Mouse (Mus musculus) heart, embryonic 11.5 days (tissue): ENCODE data around the gene Osgin1. TPM values are rescaled to one million over a fixed set of nuclear protein-coding genes. Genes with fewer than 3 reads are reported as not detected.

Experiments
- ATAC-seq: fragments of 200-750 bp; cut with Nextera tagmentation; replicated peaks from 2 replicates; pipeline ENCODE4 v1.8.0; 2017; ENCODE audit warnings: moderate library complexity; ENCODE audit not compliant: insufficient number of reproducible peaks, low FRiP score, low TSS enrichment
- H3K27ac ChIP-seq: fragments of 300-500 bp; sonication (generic); 2 replicates; pipeline ENCODE4 v1.5.1; 2014; ENCODE audit warnings: mild to moderate bottlenecking, low read depth, low read length
- H3K27me3 ChIP-seq: fragments of 300-500 bp; sonication (generic); 2 replicates; pipeline ENCODE4 v1.6.1; 2014; ENCODE audit warnings: mild to moderate bottlenecking, low read length, mixed read lengths; ENCODE audit not compliant: control insufficient read depth, insufficient read depth
- H3K36me3 ChIP-seq: fragments of 300-500 bp; sonication (generic); 2 replicates; pipeline ENCODE4 v1.6.1; 2014; ENCODE audit warnings: mild to moderate bottlenecking, low read length, moderate library complexity, mixed read lengths; ENCODE audit not compliant: control insufficient read depth, insufficient read depth
- H3K4me1 ChIP-seq: fragments of 300-500 bp; sonication (generic); 2 replicates; pipeline ENCODE4 v1.6.1; 2014; ENCODE audit warnings: low read length; ENCODE audit not compliant: control insufficient read depth, insufficient read depth
- H3K4me2 ChIP-seq: fragments of 300-500 bp; sonication (generic); 2 replicates; pipeline ENCODE4 v1.6.1; 2014; ENCODE audit warnings: mild to moderate bottlenecking, moderate library complexity
- H3K4me3 ChIP-seq: fragments of 300-500 bp; sonication (generic); 2 replicates; pipeline ENCODE4 v1.5.1; 2014; ENCODE audit warnings: low read depth, low read length
- H3K9ac ChIP-seq: fragments of 300-500 bp; sonication (generic); 2 replicates; pipeline ENCODE4 v1.6.1; 2014; ENCODE audit warnings: mild to moderate bottlenecking, low read depth, low read length, moderate library complexity
- H3K9me3 ChIP-seq: fragments of 300-500 bp; sonication (generic); replicated peaks from 2 replicates; pipeline ENCODE4 v1.6.1; 2016; ENCODE audit warnings: low read length; ENCODE audit not compliant: control insufficient read depth
- WGBS: fragments of 180-500 bp; shearing (Covaris S2); extraction: QIAGEN DNeasy Blood & Tissue Kit; methylation state at CpG from one replicate; pipeline ENCODE4 v1.1.7; 2014; ENCODE audit not compliant: insufficient replicate concordance; 5-methylcytosine and 5-hydroxymethylcytosine counted together
- polyA plus RNA-seq: library from polyadenylated mRNA; unstranded; fragments of >200 nt; fragmentation: Nextera tagmentation; extraction: Ambion mirVana; gene quantifications from 2 replicates; pipeline ENCODE4 v1.2.1, GENCODE M21; 2014

The Osgin1 gene
- polyA plus RNA-seq, 1 experiment from 2014 or later, result 0.94 TPM

- no peak overlapping the region for H3K4me3 ChIP-seq
- no peaks in the 10 kb centered on the region for H3K36me3 ChIP-seq
- H3K9ac ChIP-seq, result no peak overlapping the region
- no peaks in the 10 kb centered on the region for H3K27me3 ChIP-seq
- ATAC-seq, result no peak
- no peak overlapping the region for H3K27ac ChIP-seq
- H3K4me1 ChIP-seq, result 0 out of 2 replicates have a peak, but pooled peaks cover 2% of the 10 kb centered on the region
- no peak overlapping the region for H3K4me2 ChIP-seq
- no peaks in the 10 kb centered on the region for H3K9me3 ChIP-seq
- 77% methylated on average over 11 of the region's 11 CpGs for WGBS
These were observed 50.4 kb downstream of the Osgin1 start for GRCm38 (mm10) chr8:119484145-119484896.

- no peak overlapping the region for H3K27ac ChIP-seq
- ATAC-seq, result no peak
These were observed 53.2 kb downstream of the Osgin1 start for GRCm38 (mm10) chr8:119487093-119487492.

More at GRCm38 (mm10) chr8:119487093-119487492, 53.2 kb downstream of the Osgin1 start:
- no peaks in the 10 kb centered on the region for H3K27me3 ChIP-seq
- WGBS, result 74% methylated on average over 7 of the region's 7 CpGs
- no peaks in the 10 kb centered on the region for H3K36me3 ChIP-seq
- peaks cover 16% of the 10 kb centered on the region for H3K4me1 ChIP-seq
- H3K9ac ChIP-seq, result no peak overlapping the region
- no peaks in the 10 kb centered on the region for H3K9me3 ChIP-seq
- no peak overlapping the region for H3K4me3 ChIP-seq
- no peak overlapping the region for H3K4me2 ChIP-seq

Other genes with a start within 250 kb of the Osgin1 start
- gene Hsbp1, start 89.6 kb upstream of the Osgin1 start, polyA plus RNA-seq, result 276 and 298 TPM in 2 replicates
- 14.2 and 19.0 TPM in 2 replicates for gene Mlycd, start 39.2 kb upstream of the Osgin1 start, polyA plus RNA-seq
- 1.4 and 2.0 TPM in 2 replicates for gene Necab2, start 12.6 kb downstream of the Osgin1 start, polyA plus RNA-seq
- not detected in 2 replicates for gene Slc38a8, start 67.6 kb downstream of the Osgin1 start, polyA plus RNA-seq
- 63.6 and 80.5 TPM in 2 replicates for gene Mbtps1, start 124.6 kb downstream of the Osgin1 start, polyA plus RNA-seq
- 36.3 and 37.3 TPM in 2 replicates for gene Hsdl1, start 141.1 kb downstream of the Osgin1 start, polyA plus RNA-seq
- gene Dnaaf1, start 141.1 kb downstream of the Osgin1 start, polyA plus RNA-seq, result 0.26 and 0.38 TPM in 2 replicates
- gene Taf1c, start 171.1 kb downstream of the Osgin1 start, polyA plus RNA-seq, result 7.1 and 8.0 TPM in 2 replicates
- not detected in 2 replicates for gene Adad2, start 178.6 kb downstream of the Osgin1 start, polyA plus RNA-seq
- not detected in 2 replicates for gene Kcng4, start 201.6 kb downstream of the Osgin1 start, polyA plus RNA-seq
- gene Wfdc1, start 232.2 kb downstream of the Osgin1 start, polyA plus RNA-seq, result 2.1 and 2.3 TPM in 2 replicates